Mouse (Mus musculus) lung, postnatal 36 days (tissue): ENCODE results near the gene Scaper.

Experiments
- DNase-seq: peaks from one replicate; pipeline ENCODE4 v3.0.0; 2022; ENCODE audit warnings: mixed read lengths

Gene Scaper

DNA sequence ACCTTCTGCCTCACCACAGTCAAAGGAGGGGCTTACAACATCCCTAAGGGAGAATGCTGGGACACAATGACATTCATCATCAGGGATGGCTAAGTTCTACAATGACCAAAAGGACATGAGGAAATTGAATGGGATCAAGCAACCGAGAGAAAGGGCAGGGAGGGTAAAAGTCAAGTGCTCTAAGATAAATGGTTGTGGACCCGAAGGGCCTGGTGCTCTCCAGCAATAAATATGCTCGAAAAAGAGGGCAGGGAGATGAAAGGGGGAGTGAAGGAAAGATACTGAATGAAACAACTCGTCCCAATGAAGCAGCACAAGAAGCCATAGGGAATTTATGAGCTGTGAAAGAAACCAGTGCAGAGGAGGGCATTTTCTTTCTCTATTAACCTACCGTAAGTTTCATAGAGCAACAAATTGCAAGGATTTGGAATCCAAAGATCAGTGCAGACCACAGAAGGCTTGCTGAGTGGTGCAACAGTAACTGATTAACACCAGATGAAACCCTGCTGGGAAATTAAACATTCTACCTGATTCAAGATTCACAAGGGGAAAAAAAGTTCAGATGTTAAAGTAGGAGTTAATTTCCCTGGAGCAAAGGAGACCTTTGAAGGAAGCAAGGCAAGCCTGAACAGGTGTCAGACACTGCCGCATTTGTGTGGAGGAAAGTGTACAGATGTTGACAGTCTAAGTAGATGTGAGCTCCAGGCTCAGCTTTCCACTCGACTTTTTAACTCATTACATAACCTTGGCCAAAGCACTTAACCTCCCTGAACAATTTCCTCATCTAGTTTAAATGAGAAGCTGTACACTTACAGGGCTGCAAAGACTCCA lies 329.0 kb downstream of the Scaper start:
- DNase-seq = peak; percentile 24

GRCm38 (mm10) chr9:55598594-55598993 lies 339.3 kb downstream of the Scaper start:
- DNase-seq = no peak

DNA sequence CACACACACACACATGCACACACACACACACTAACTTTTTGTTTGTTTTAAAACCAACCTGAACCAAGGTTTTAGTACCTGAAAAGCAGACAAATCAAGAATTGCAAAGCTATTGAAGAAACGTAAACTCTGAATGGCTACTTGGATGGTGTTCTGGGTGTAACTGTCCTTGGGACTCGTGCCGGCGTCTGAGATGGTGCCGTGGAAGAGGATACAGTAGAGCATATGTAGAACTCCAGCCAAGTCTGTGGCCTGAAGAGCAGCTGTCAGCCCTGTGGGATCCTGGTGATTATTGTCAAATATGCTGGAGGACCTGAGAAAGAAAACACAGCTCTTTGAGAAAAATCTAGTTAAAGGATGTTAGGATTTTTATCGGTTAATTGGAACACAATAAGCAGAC lies 351.8 kb downstream of the Scaper start:
- no peak for DNase-seq

GRCm38 (mm10) chr9:55581414-55581813 lies 356.5 kb downstream of the Scaper start:
- no peak for DNase-seq

DNA sequence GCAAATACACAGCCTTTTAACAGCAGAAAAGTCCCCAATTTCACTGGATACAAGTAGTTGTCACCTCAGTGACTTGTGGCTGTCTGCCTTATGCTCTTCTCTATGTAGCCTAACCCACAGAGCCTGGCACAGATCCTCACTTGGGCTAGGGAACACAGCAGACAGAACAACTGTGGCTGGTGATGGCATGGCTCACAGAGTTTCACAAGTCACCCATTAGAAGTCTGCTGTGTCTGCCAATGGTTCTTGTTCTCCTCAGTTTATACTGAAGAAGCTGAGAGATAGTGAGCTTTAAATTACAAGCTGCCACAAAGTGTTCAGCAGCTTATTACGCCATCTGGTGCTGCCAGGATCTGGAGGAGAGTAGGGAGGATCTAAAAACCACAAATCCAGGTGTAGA lies 361.3 kb downstream of the Scaper start:
- no peak for DNase-seq

GRCm38 (mm10) chr9:55571071-55571470 lies 366.8 kb downstream of the Scaper start:
- no peak for DNase-seq

GRCm38 (mm10) chr9:55568466-55569159 lies 369.3 kb downstream of the Scaper start:
- DNase-seq = peak; percentile 46

DNA sequence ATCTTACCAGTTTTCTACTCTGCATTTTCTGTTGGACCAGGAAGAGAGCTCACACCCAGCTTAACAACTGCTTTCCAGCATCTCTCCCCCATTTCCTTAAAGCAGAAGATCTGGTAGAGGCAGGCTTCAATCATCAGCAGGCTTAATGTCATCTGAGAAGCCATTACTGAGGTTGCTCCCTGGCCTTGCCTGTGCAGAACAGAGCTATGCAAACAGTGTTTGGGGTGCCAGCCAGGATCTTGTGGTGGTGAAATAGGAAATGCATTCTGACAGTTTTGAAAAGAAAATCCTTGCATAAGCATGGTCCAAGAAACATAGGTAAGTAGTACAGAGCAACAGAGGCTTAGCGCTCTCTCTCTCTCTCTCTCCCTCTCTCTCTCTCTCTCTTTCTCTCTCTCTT lies 377.0 kb downstream of the Scaper start:
- peak; percentile 58 for DNase-seq

DNA sequence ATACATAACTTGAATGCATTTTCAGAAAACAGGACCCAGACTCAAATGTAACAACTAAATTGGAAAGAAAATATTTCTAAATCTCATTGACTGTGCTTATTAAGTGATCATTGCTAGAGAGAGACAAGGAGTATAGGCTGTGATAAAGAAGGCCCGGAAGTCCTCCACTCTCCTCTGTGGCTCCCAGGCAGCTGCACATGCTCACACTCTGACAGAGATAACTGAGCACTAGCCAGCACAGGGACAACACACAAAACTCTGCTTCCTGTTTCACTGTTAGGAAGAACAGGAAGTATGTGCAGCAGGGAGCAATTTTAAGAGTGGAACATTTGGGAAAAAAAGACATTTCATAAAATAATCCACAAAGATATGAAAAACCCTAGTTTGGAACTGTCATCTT lies 382.9 kb downstream of the Scaper start:
- DNase-seq = no peak

DNA sequence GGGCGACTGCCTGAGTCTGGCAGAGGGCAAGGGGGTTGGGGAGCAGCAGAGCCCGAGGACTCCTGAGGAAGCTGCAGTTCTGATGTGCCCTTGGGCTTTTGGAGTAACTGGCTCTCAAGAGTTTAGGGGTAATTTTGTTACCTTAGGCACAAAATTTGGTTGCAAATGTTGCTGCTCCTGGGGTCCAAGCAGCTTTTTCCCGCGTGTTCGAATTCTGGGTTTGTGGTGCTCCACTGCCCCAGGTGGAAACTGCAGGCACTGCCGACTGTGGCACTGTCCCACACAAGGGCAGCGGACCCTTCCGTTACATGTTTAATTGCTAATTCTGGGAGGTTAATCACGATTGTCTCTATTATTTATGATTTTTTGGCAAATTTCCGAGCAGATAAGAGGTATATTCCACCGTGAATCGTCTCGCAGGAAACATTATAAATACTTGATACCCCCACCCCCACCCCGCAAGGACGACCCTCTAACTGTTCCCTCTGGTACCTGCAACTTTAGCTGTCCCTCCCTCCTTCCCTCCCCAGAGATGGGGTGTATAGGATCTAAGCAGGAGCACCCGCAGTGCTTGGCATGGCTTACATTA lies 388.5 kb downstream of the Scaper start:
- no peak for DNase-seq

DNA sequence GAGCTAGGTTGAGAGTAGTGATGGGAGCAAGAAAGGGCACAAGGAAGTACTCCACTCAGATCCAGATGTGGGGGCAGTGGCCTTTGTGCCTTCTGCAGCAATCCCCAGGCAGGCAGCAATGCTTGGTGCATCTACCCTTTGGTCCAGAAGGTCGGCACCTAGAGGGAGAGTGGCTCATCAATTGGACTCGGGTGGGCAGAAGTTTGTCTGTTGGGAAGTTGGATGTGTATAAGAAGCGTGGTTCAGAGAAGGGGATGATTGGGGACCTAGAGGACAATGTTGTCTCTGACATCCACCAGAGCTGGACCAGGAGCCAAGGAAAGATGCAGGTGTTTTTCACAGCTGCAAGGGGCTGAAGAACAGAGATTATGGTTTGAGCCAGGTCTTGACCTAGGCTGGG lies 389.0 kb downstream of the Scaper start:
- no peak for DNase-seq

DNA sequence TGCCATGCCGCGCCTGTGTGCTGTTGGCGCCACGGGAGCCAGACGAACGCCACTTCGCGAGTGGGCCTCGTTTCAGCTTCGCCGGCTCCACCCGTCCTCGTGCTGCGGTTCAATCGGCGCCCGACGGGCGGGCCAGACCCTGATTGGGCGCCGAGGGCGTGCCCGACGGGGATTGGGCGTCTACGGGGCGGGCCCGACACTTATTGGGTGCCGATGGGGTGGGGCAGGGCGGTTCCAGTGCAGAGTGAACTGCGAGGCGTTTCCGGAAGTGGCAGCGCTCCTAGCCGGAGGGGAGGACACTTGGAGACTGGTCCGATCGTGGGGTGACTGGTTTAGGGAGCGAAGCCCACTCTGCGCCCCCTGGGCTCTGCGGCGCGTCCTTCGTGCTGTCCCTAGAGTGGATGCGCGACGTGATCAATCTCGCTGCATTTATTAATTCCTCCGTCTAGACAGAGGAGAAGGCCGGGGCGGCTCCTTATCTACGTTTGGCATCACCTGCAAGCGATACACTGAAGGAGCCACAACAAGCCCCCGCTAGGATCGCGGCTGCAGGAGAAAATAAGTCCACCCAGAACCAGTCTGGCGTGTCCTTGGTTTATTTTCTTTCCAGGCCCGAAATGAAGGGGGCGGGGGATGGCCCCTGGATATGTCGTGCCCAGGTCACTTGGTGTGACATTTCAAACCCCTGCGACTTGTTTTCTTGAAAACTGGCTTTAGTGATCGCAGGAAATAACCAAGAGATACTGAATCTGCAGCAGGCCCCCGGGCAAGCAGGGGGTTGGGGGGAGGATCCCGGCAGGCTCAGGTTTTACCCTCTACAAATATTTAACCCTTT lies 391.5 kb downstream of the Scaper start:
- peak; percentile 46 for DNase-seq

GRCm38 (mm10) chr9:55545556-55546175 lies 392.3 kb downstream of the Scaper start:
- DNase-seq = no peak

DNA sequence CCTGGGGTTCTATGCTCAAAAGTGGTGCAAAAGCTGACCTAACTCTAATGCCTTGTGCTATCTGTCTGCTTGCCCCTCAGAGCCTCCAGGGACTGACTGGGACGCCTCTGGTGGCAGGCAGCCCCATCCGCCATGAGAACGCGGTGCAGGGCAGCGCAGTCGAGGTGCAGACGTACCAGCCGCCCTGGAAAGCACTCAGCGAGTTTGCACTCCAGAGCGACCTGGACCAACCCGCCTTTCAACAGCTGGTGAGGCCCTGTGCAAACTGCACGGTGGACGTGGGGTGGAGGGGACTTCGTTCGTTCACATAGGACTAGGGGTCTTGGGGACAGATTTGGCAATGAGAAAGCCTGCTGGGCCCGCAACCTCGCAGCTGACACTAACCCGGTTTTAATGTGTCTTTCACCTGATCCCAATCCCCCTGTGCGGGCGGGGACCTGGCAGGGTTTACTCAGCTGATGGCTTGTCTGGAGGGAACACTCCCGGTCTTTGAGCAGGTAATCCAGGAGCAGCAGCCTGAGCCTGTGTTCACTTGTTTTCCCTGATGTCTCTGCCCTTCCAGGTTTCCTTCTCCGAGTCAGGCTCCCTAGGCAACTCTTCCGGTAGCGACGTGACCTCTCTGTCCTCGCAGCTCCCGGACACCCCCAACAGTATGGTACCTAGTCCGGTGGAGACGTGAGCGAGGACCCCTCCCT lies 392.9 kb downstream of the Scaper start:
- DNase-seq = peak; percentile 9

GRCm38 (mm10) chr9:55543703-55544401 lies 394.1 kb downstream of the Scaper start:
- DNase-seq = peak; percentile 13

GRCm38 (mm10) chr9:55543336-55543702 lies 394.6 kb downstream of the Scaper start:
- DNase-seq = no peak

- DNase-seq = no peak
These were observed 395.3 kb downstream of the Scaper start for GRCm38 (mm10) chr9:55542366-55543325.

DNA sequence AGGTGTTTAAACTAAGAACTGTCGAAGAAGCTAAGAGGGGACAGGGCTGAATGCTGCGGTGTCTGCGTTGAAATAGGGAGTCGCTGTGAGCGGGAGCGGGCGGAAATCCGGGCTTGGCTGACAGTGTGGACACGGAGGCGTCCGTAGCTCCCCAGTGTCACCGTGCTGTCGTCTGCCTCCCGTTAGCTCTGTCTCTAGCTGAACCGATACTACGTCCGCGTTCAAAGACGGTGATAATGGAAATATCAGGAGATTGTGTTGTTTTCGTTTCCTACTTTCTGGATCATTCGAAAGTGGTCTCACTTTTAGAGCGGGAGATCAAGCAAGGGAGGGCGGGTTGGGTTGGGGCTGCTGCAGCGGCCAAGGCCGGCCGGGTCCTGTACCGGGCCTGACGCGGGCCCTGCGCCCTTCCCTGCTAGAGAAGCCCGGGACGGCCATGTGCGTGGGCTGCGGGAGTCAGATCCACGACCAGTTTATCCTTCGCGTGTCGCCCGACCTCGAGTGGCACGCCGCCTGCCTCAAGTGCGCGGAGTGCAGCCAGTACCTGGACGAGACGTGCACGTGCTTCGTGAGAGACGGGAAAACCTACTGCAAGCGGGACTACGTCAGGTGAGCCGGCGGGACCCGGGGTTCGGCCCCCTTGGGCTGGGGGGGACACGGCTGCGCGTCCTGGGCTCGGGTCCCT lies 396.1 kb downstream of the Scaper start:
- peak; percentile 21 for DNase-seq

DNA sequence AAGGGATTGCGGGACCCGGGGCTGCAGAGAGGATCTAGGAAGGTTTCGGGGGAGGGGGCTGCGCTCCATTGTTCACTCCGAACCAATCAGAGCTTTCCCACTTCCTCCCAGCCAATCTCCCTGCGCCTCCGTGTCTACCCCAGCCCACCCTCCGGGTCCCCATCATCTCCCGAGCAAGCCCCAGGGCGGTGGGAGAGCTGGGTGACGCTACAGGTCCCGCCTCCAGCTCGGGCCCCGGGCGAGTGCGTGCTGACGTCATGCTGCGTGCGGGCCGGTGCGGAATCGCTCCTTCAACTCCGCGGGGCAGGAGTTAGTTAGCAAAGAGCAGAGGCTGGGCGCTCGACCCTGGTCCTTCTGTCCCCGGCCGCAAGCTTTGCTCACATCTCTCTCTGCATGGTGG lies 397.0 kb downstream of the Scaper start:
- DNase-seq = peak; percentile 30
